Mouse (Mus musculus) layer of hippocampus, adult 9-10 months (tissue): Measurements from ENCODE around the gene Gm20695.
"Not testable (repeated sequence)": the region's sequence is repeated elsewhere in the genome, so short reads cannot be mapped to it uniquely, and the experiment has no call there.

ENCODE experiments used
- DNase-seq: peaks from one replicate; pipeline ENCODE4 v3.0.0; 2022; ENCODE audit warnings: low spot score

Gene Gm20695

GRCm38 (mm10) chr16:3884201-3885064 lies at the start of gene Gm20695, which contains the start of gene Zfp597:
Gene Gm20695 (plus strand): TSS chr16:3884648.
Gene Zfp597 (minus strand): TSS chr16:3884561.
- DNase-seq: peak; percentile 68

DNA sequence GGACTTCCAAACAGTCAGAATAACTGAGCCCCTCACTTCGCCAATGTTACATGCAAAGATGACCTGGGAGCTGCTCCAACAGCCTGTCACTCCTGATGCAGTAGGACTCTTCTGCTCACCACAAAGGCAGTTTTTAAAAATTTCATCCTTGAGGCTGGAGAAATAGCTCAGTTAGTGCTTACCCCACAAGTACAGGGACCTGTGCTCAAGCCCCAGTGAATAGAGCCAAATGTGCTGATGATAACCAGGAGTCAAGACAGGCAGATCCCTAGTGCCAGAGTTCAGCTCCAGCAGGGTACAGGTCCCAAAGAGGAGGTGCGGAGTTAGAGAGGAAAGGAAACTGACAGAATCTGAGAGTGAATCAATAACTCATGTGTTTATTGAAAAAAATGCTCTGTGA lies 49.0 kb upstream of the Gm20695 start:
- no peak for DNase-seq

DNA sequence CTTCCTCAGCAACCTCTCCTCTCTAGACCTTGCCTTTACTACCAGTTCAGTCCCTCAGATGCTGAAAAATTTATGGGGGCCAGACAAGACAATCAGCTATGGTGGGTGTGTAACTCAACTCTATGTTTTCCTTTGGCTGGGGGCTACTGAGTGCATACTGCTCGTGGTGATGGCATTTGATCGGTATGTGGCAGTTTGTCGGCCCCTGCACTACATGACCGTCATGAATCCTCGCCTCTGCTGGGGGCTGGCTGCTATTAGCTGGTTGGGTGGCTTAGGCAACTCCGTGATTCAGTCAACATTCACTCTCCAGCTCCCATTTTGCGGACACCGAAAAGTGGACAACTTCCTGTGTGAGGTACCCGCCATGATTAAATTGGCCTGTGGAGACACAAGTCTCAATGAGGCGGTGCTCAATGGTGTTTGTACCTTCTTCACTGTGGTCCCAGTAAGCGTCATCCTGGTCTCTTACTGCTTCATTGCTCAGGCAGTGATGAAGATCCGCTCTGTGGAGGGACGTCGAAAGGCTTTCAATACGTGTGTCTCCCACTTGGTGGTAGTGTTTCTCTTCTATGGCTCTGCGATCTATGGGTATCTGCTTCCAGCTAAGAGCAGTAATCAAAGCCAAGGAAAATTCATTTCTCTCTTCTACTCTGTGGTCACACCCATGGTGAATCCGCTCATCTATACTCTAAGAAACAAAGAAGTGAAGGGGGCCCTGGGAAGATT lies 45.1 kb upstream of the Gm20695 start:
- no peak for DNase-seq

- no peak for DNase-seq
These were observed 41.5 kb upstream of the Gm20695 start for GRCm38 (mm10) chr16:3842989-3843388.

DNA sequence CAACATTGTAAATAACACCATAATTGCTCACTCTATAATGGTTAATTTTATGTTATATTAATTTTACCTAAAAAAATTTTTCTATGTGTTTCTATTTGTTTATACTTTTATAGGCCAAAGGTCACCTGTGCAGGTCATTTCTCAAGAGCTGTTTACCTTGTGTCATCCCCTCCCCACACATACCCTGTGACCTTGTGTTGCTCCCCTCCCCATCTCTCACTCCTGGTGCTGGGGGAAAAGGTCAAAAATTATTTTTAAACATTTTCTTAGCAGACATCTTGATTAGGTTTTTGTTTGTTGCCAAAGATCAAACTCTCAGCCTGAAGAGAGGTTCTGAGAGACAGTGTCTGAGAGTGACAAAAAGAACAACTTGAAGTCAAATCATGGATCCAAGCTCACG lies 40.7 kb upstream of the Gm20695 start:
- DNase-seq: no peak

DNA sequence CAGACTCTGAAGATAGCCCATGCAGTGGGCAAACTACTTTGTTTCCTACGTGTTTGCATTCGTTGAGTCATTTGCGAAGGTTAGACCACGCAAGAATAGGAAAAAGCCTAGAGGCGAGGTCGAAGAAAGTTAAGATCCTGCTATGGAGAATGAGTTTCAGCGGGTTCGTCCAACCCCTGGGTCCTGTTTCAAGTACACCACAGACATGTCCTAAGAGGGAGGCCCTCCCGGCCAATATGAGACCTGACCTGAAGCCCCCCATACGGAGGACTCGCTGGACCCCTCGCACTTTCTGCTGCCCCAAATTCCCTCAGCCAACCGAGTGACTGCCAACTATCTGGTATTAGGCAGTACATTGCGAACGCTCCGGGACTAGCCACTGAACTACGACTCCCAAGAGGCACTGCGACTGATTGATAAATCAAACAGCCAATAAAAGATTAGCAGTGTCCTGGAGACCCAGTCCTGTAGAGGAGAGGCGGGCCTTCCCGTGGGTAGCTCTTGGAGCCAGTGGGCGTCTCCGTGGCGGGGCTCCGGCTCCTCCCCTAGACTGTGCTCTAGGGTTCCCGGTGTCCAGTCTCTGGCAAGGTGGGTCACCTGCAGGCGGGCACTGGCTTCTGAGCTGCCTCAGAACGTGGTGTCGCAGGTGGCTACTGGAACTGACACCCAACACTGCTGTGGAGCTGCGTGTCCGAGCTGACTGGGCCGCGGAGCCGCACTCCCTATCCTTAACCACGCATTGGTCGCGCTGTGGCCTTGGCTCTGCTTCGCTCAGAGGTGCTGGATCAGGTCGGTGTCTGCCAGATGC lies 37.5 kb upstream of the Gm20695 start, which contains the start of gene Zfp174:
Gene Zfp174 (plus strand): TSS at position 558 of the 808 bp plus-strand sequence.
- peak; percentile 97 for DNase-seq

DNA sequence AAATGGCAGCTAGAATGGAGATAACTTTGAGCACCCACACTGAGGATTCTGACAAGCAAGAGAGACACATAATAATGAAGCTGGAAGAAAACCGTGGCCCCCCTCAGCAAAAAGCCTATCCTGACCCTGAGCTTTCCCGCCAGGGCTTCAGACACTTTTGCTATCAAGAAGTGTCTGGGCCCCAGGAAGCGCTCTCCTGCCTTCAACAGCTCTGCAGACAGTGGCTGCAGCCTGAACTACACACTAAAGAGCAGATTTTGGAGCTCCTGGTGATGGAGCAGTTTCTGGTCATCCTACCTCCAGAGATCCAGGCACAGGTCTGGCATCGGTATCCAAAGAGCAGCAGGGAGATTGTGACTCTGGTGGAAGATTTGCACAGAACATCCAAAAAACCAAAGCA lies 36.6 kb upstream of the Gm20695 start:
- DNase-seq: no peak

DNA sequence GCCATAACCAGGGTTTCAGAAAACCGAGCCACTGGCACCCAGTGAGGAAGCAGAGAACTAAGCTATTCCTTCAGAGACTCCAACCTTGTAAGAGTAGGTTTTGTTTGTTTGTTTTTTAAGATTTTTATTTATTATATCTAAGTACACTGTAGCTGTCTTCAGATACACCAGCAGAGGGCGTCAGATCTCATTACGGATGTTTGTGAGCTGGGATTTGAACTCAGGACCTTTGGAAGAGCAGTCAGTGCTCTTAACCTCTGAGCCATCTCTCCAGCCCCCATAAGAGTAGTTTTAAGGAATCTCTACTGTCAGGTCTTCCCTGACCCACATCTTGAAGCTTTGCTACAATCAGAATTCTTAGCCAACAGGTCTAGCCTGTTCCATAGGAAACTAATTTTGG lies 36.0 kb upstream of the Gm20695 start:
- no peak for DNase-seq

GRCm38 (mm10) chr16:3851301-3851700 lies 33.1 kb upstream of the Gm20695 start:
- DNase-seq: not testable (repeated sequence)

DNA sequence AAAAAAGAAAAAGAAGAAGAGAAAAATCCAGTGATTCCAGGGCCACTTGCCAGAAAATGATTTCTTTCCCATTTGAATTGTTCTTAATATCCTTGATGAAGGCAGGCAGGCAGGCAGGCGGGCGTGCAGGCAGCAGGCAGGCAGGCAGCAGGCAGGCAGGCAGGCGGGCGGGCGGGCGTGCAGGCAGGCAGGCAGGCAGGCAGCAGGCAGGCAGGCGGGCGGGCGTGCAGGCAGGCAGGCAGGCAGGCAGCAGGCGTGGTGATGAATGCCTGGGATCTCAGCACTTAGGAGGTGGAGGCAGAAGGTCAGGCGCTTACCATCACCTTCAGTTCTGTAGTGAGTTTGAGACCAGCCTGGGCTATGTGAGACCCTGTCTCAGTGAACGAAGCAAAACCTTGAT lies 31.9 kb upstream of the Gm20695 start:
- no peak for DNase-seq

GRCm38 (mm10) chr16:3854437-3855182 lies 29.8 kb upstream of the Gm20695 start:
- DNase-seq: no peak

DNA sequence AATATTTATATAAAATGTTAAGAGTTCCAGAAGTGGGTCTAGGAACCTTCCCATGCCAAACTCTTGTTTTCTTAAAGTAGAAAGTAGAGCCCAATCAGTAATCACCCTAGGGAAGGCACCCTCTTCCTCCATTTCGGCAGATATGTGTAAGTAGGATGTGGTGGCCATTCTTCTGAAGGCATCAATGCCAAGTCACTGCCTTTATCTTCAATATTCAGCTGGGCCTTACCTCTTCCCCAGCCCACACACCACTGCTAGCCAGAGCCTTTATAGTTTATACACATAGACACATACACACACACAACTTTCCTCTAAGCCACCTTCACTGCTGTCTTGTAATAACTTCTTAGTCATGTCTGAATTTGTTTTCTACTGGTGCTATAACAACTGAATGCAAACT lies 28.7 kb upstream of the Gm20695 start:
- DNase-seq: no peak

DNA sequence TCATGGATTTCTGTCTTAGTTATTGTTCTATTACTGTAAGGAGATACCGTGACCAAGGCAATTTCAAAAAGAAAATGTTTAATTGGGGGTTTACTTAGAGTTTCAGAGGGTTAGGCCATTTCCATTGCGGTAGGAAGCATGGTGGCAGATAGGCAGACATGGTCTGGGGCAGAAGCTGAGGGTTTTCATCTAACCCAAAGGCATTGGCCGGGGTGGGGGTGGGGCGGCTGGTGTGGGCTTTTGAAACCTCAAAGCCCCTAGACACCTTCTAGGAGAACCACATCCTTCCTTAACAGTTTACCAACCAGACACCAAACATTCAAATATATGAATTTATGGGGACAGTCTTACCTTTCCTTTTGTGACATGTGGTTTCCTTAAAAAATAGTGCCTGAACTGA lies 25.2 kb upstream of the Gm20695 start:
- no peak for DNase-seq

- DNase-seq: no peak
These were observed 12.6 kb upstream of the Gm20695 start for GRCm38 (mm10) chr16:3871815-3872214.

DNA sequence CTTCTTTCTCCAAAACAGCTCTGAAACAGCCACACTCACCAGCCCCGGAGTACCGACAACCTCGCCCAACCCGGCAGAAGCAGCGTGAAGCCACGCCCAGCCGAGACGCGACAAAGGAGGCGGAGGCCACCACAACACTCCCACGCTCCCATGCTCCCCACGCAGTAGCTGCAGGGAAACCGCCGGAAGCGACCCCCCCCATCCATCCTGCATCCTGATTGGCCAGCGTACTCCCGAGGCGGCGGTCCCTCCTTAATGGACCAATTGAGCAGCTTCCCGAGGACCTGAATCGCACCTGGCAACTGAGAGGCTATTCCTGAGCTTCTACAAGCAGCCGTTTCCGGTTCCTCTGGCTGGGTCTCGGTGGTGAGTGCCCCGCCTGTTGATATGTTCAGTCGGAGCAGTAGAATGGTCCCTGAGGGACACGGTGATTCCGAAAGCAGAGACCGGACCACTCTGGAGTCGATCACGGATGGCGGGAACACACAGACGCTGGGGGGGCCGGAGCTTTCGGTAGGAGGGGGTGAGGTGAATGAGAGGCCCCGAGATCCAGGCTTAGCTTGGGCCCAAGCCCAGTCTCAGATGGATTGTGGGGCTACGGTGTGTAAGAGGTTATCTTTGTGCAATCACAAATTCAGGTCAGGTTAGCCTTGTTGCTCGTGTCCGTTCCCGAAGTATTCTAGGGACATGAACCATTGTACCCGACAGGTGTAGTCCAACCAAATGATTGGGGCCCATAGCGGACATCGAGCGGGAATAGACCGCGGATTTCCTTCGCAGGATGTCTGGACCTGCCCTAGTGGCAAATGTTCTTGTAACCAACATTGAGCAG lies 12.0 kb upstream of the Gm20695 start, which contains the start of gene Naa60:
Gene Naa60 (plus strand): TSS at position 160 of the 832 bp plus-strand sequence.
- DNase-seq: peak; percentile 36

- DNase-seq: no peak
These were observed 8.1 kb upstream of the Gm20695 start for GRCm38 (mm10) chr16:3876346-3876745.

DNA sequence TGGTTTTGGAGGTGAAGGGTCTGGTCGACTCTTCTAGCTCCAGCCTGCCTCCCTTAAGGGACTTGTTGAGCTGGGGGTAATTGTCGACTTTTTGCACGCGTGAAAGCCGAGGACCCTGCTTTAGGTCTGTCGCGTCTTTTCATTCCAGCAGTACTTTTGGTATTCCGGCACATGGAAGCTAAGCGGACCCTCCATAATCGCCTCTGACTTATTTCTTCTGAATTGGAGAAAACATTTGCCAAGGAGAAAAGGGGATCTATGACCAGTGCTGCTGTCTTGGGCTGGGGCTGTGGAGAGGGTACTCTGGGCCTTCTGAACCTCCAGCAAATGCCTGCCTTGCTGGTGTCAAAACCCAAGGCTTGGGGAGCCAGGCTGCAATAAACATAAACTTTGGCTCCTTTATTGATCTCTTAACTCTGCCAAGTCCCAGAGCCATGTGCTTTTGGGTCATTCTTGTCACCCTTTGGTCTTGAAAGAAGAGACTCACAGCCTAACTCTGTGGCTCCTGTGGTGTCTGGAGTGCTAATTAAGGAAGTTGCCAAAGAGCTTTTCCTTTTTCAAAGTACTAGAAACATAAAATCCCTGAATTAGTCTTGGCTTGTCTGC lies 720 bp downstream of the Gm20695 start:
- no peak for DNase-seq

- no peak for DNase-seq
These were observed 7.3 kb downstream of the Gm20695 start for GRCm38 (mm10) chr16:3891621-3892295.

DNA sequence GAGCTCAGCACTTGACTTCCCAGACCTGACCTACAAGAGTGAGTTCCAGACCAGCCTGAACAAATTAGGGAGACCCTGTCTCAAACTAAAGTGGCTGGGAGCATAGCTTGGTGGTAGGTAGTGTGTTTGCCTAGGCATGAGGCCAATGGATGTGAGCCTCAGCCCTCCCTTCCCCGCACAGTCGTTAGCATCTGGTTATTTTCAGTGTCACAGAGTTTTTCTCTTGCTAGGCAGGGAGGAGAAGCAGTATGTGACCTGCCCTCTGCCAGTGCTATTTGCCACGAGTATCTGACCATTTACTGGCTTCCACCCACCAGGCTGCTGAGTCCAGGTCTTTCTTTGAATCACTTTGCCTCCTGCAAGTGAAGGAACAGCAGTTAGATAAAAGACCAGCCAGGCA lies 9.3 kb downstream of the Gm20695 start:
- DNase-seq: no peak
